Mouse (Mus musculus): ENCODE data around the gene Dnajb12.

Dnajb12 gene

GRCm38 (mm10) chr10:59915196-59915962 is 36.0 kb downstream of the Dnajb12 start:
- intact Hi-C loops (cut with DNase I): loop anchor here (5.0 kb wide), 1 partner anchor 37 kb away; the partner anchor contains the start of gene Ddit4

GRCm38 (mm10) chr10:59916159-59916558 is 36.8 kb downstream of the Dnajb12 start:
- intact Hi-C loops (cut with DNase I): loop anchor here (5.0 kb wide), 1 partner anchor 36 kb away; the partner anchor contains the start of gene Ddit4

GRCm38 (mm10) chr10:59916649-59917048 is 37.3 kb downstream of the Dnajb12 start:
- intact Hi-C loops (cut with DNase I): loop anchor here (5.0 kb wide), 1 partner anchor 36 kb away; the partner anchor contains the start of gene Ddit4

GRCm38 (mm10) chr10:59918111-59918510 is 38.8 kb downstream of the Dnajb12 start:
- intact Hi-C loops (cut with DNase I): loop anchor here (5.0 kb wide), 1 partner anchor 34 kb away; the partner anchor contains the start of gene Ddit4

GRCm38 (mm10) chr10:59919494-59920181 is 40.3 kb downstream of the Dnajb12 start:
- intact Hi-C loops (cut with DNase I): loop anchor here (5.0 kb wide), 1 partner anchor 33 kb away; the partner anchor contains the start of gene Ddit4

- intact Hi-C loops (cut with DNase I): no loop called here
Observed at GRCm38 (mm10) chr10:59920485-59920809, 41.1 kb downstream of the Dnajb12 start.

- intact Hi-C loops (cut with DNase I): no loop called here
Observed at GRCm38 (mm10) chr10:59920810-59921681, 41.7 kb downstream of the Dnajb12 start.

- intact Hi-C loops (cut with DNase I): no loop called here
Observed at GRCm38 (mm10) chr10:59923493-59923892, 44.1 kb downstream of the Dnajb12 start.

- intact Hi-C loops (cut with DNase I): no loop called here
Observed at GRCm38 (mm10) chr10:59924305-59924704, 44.9 kb downstream of the Dnajb12 start.

GRCm38 (mm10) chr10:59929205-59929604 is 49.8 kb downstream of the Dnajb12 start:
- intact Hi-C loops (cut with DNase I): no loop called here

- intact Hi-C loops (cut with DNase I): no loop called here
Observed at GRCm38 (mm10) chr10:59930996-59931395, 51.6 kb downstream of the Dnajb12 start.

GRCm38 (mm10) chr10:59932521-59932920 is 53.2 kb downstream of the Dnajb12 start:
- intact Hi-C loops (cut with DNase I): no loop called here

GRCm38 (mm10) chr10:59934039-59934438 is 54.7 kb downstream of the Dnajb12 start:
- intact Hi-C loops (cut with DNase I): no loop called here

- intact Hi-C loops (cut with DNase I): no loop called here
Observed at GRCm38 (mm10) chr10:59936058-59936856, 56.9 kb downstream of the Dnajb12 start.

GRCm38 (mm10) chr10:59938662-59939061 is 59.3 kb downstream of the Dnajb12 start:
- intact Hi-C loops (cut with DNase I): no loop called here

- intact Hi-C loops (cut with DNase I): no loop called here
Observed at GRCm38 (mm10) chr10:59939081-59939480, 59.7 kb downstream of the Dnajb12 start.

- intact Hi-C loops (cut with DNase I): no loop called here
Observed at GRCm38 (mm10) chr10:59942281-59942846, 63.0 kb downstream of the Dnajb12 start.

GRCm38 (mm10) chr10:59942847-59943420 is 63.6 kb downstream of the Dnajb12 start:
- intact Hi-C loops (cut with DNase I): no loop called here

- intact Hi-C loops (cut with DNase I): no loop called here
Observed at GRCm38 (mm10) chr10:59943421-59943989, 64.1 kb downstream of the Dnajb12 start.

Measured in adrenal gland (tissue).